Mouse (Mus musculus) left cerebral cortex, adult 2 months (tissue): ENCODE measurements around the gene Zfp663. TPM values are rescaled to one million over a fixed set of nuclear protein-coding genes. Genes with fewer than 3 reads are reported as not detected.
A peak's percentile ranks its signal among the peaks of the same experiment; 100 is the strongest.

Experiments used
- DNase-seq, 2 experiments: peaks; one replicate each; pipeline ENCODE4 v3.0.0; 2021 to 2022; ENCODE audit warnings: low spot score in 2 of 2, mixed read lengths in 1 of 2; ENCODE audit errors: extremely low spot score in 1 of 2
- H3K27ac ChIP-seq: fragments of 200-600 bp; 2 replicates; pipeline ENCODE4 v1.8.1; 2022
- H3K4me3 ChIP-seq: fragments of 200-600 bp; 2 replicates; pipeline ENCODE4 v1.8.1; 2022
- CTCF ChIP-seq: fragments of 200-600 bp; IDR thresholded peaks from 2 replicates; pipeline ENCODE4 v1.8.1; 2022; ENCODE audit warnings: antibody characterized with exemption, mild to moderate bottlenecking, moderate library complexity
- intact Hi-C: fragments of 180-260 bp; cut with DNase I; formaldehyde crosslinking; loops from one replicate; pipeline ENCODE4 v1.15.1; 2025
- total RNA-seq, 2 experiments: library from RNA; stranded (reverse); gene quantifications; 2 replicates each; pipeline ENCODE4 v1.2.3; 2021

The Zfp663 gene
- total RNA-seq, 2 experiments from 2014 or later: not detected

DNA sequence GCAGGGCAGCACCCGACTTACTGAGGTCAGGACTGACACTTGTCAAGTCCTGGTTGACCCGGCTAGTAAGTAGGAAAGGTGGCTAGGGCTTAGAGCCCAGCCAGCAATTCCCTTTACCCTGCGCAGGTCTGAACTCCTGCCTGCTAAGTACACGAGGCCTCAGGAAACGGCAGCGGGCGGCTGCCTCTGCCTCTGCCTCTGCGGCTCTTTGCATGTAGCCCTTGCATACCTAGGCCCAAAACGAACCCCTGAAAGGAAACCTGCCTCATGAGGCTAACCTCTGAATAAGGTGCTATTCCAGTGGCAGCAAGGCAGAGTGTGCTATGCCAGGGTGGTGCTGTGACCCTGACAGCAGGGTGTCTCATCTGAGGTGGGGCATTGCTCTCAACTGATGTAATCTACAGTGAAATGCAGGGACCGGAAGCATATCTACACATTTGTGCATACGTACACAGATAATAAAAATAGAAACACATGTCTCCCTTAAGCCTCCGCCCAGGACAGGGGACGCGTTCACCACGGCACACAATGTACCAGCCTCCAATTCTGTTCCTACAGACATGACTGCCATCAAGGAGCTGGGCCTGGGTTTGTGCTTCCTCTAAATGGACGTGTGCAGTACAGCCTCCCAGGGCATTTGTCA lies 50.8 kb downstream of the Zfp663 start:
- TF ChIP-seq CTCF: no peak
- Histone ChIP-seq H3K27ac (peak overlapping the region; percentile 94), H3K4me3 (no peak overlapping the region)
- intact Hi-C loops: no loop called here
- no peak for DNase-seq

DNA sequence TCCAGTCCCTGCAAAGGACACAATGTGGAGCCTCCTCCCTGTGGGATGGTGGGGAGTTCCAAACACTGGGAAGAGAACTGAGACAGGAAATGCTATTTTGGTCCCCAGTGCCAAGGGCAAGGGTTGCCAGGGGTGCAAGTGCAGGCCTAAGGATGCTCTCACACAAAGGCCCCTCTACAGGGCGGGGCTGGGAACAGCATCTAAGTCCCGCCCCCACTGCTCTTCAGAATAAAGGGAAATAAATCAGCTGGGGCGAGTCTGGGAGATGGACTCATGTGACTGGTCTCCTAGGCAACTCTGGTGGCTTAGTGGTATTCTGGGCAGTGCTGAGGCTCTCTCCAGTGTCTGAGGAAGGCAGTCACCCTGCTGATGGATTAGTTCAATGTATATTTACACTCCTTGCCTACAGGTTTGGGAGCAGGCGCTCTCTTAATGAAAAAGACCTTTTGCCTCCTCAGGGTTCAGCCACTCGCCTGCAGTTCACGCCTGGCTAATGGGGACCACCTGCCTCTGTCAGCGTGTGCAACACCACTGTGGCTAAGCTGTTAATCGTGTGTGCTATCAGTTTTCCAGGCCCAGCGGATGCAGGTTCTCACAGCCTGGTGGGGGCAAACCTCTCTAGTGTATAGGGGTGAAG lies 51.6 kb downstream of the Zfp663 start:
- TF ChIP-seq CTCF: no peak; the same call in 1 of the 2 replicates
- DNase-seq: peak; percentile 65 to 76
- intact Hi-C loops: no loop called here
- H3K4me3 ChIP-seq: peak overlapping the region; percentile 13; the same call in 1 of the 2 replicates
- H3K27ac ChIP-seq: peak overlapping the region; percentile 94

DNA sequence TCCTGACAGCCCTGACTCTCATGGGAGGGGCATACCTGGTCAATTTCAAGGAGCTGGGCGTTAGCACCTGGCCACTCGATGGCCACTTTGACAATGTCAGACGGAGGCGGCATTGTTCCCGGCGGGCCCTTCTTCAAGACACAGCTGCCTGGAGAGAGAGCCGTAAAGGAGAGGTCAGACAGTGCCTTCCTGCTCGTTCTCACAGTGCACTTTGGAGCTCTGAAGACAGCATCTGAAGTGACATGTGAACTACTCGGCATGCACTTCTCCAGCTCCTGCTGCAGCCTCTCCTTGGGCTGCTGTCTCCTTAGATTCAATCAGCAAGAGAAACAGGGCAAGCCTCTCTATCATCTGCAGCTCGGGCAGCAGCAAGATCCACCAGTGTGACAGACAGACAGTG lies 52.3 kb downstream of the Zfp663 start:
- H3K4me3 ChIP-seq: no peak overlapping the region
- no peak for TF ChIP-seq CTCF
- H3K27ac ChIP-seq: peak overlapping the region; percentile 94
- no peak for DNase-seq
- intact Hi-C loops: no loop called here

DNA sequence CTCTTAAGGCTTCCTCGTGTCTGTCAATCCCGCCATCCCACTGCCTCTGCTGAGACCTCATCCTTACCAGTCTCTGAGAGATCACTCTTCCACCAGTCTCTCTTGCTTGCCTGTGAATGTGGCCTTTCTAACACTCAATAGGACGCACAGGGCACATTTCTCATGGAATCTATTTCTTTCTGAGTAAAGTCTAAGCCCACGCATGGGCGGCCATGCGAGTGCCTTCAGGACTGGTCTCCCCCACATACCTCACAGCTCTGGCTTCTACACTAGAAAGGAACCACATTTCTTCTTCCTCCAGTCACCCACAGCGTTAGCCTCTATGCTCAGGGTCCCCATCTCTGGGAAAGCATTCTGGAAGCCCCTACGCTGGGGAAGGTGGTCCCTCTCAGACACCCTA lies 54.3 kb downstream of the Zfp663 start:
- no peak overlapping the region for H3K27ac ChIP-seq
- H3K4me3 ChIP-seq: no peak overlapping the region
- intact Hi-C loops: no loop called here
- DNase-seq: no peak
- TF ChIP-seq CTCF: no peak

DNA sequence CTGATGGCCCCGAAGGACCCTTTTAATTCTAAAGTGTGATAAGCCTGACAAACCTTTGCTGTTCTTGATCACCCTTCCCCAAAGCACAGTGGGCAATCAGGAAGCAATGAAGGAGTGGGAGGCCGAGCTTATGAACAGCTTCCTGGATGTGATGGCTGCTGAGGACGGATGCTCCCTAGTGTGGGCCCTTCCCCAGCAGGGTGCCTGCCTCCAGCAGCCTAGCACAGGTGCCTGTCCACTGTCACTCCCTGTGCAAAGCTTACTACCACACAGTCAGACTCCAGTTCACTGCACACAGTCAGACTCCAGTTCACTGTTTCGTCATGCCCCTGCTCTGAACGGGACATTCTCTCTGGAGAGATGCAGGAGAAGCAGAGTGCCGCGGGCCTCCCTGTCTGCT lies 56.1 kb downstream of the Zfp663 start:
- H3K27ac ChIP-seq: no peak overlapping the region
- TF ChIP-seq CTCF: no peak
- DNase-seq: no peak
- intact Hi-C loops: no loop called here
- no peak overlapping the region for H3K4me3 ChIP-seq

DNA sequence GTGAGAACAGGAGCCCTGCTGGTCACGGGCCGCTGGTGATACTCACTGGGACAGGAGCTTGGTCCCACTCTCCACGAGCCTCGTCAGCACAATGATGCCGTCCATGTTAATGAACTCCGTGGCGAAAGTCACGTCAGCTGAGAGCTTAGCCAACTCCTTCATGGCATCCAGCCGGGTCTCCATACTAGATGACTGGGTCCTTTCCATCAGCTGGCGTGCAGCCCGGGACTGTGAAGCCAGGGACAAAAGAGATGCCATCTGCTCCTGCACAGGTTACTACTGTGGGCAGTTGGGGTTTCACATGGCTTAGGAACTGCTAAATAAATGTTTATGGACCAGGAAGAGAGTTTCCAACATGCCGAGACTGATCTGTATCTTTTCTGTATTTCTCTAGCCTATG lies 57.0 kb downstream of the Zfp663 start:
- TF ChIP-seq CTCF: no peak
- Histone ChIP-seq H3K27ac (no peak overlapping the region), H3K4me3 (no peak overlapping the region)
- no peak for DNase-seq
- intact Hi-C loops: no loop called here

DNA sequence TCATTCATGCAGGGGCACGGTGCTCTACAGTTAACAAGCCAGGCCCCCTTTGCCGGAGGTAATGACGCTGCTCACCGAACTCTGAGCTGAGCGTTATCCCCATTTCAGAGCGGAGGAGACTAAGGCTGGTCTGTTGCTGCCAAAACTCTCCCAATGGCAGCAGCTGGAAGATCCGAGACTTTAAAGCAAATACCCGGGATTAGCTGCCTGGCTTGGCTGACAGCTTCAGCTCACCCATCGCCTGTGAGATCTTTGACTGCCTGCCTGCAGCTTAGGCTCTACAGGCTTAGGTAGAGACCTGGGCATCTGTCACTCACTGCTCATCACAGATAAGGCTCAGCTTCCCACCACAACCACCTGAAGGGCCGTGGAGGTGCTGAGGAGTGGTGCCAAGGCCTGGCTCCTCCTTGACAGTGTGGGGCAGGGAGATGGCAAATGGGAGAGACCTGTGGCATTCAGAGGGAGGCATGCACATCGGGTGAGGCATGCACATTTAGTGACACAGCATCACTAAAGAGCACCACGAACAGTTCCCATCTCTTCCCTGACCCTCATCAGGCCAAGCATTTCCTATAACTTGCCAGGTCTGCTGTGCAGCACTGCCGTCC lies 57.6 kb downstream of the Zfp663 start:
- no peak for DNase-seq
- intact Hi-C loops: no loop called here
- Histone ChIP-seq H3K4me3 (no peak overlapping the region), H3K27ac (no peak overlapping the region)
- TF ChIP-seq CTCF: no peak

DNA sequence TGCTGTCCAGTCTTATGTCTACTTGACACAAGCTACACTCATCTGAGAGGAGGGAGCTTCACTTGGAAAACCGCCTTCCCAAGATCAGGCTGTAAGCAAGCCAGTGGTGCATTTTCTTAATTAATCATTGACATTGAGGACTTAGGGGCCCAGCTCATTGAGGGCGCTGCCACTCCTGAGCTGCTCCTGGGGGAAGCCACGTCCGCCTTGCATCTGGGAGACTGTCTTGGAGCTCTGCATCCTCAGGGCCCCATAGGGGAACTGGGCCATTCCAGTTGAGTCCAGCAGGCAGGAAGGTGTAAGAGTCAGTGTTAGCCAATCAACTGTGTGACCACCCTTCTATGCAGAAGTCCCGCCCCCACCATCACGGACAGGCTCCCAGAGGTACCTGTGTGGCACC lies 60.7 kb downstream of the Zfp663 start:
- intact Hi-C loops: no loop called here
- TF ChIP-seq CTCF: no peak
- DNase-seq: no peak
- Histone ChIP-seq H3K4me3 (no peak overlapping the region), H3K27ac (no peak overlapping the region)

DNA sequence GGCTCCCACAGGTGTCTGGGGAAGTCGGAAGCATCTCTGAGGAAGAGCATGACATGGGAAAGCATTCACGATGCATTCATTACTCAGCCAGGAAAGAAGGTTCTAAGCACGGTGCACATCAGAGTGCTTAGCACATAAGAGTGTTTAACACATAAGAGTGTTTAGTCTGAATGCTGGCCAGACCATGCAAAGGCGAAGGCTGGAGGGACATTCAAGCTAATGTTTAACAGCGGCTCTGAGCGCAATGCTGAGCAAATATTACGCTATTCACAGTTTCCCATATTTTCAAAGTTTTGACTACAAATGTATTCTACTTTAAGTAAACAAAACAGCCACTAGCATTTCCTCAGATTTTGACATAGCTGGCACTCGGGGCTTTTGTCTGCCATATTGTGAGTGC lies 63.1 kb downstream of the Zfp663 start:
- Histone ChIP-seq H3K4me3 (no peak overlapping the region), H3K27ac (no peak overlapping the region)
- intact Hi-C loops: no loop called here
- DNase-seq: no peak
- TF ChIP-seq CTCF: no peak

DNA sequence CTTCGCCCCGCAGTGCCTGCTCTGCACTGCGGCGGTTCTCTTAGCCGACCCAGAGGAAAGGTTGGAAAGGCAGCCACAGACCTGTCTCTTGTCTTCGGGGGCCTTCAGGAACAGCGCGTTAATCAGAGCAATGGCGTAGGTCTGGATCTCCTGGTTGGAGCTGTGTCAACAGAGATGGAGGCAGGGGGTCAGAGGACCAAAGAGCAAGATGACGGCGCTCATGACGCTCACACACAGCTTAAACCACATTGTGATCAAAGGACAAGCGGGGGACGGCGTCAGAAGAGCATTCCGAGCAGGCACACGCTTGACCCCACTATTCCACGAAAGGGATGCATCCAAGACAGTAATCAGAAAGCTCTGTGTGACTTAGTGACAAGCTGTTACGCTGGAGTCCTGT lies 63.7 kb downstream of the Zfp663 start:
- TF ChIP-seq CTCF: no peak
- intact Hi-C loops: no loop called here
- no peak overlapping the region for H3K27ac ChIP-seq

DNA sequence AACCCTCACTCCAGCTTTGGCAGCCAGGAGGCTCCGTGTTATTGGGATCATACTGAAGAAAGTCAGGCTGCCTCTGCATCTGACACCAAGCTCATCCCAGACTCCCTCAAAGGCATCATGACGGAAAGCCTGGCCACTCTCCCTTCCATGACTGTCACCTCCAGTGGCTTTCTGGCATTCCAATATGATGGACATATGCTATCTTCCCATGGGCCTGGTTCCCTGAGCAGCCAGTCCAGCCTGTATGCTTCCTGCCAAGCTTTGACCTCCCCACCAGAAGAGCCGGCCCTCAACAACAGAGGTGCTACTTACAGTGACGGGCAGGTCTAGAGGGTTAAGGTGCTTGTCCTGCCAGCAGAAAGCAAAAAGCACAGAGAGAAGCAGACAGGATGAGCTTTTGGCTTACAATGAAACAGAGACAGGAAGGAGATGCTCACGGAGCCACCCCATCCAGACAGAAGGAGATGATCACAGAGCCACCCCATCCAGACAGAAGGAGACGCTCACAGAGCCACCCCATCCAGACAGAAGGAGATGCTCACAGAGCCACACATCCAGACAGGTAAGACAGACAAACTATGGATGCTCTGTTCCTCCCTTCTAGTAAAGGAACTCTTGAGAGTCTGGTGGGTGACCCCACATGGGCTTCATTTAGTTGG lies 65.0 kb downstream of the Zfp663 start:
- DNase-seq: no peak
- intact Hi-C loops: no loop called here
- TF ChIP-seq CTCF: no peak
- no peak overlapping the region for H3K4me3 ChIP-seq
- no peak overlapping the region for H3K27ac ChIP-seq

More for the DNA sequence above, 63.7 kb downstream of the Zfp663 start:
- no peak for DNase-seq
- H3K4me3 ChIP-seq: no peak overlapping the region

DNA sequence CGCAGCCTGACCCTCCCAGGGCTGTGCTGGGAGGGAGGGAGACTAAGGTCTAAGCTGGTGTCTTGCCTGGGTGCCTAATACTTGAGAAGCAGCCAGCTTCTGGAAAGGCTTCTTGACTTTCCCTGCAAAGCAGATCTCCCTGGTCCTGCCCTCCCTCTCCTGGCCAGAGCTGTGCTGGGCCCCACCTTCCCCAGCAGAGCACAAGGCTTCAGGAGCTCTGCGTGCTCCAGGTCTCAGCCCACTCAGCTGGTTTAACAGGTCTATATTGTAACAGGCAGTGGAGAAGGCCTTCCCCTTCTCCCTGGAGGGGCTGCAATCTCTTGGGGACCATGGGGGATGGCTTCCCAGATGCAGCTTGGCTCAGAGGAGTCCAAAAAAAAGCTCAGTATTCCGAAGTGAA lies 67.1 kb downstream of the Zfp663 start:
- intact Hi-C loops: no loop called here
- no peak overlapping the region for H3K27ac ChIP-seq
- no peak overlapping the region for H3K4me3 ChIP-seq
- DNase-seq: no peak
- no peak for TF ChIP-seq CTCF

Other genes with a start within 250 kb of the Zfp663 start
- 10 to 100 TPM; 58.7 to 60.6 TPM for gene Cdh22, start 133.9 kb downstream of the Zfp663 start, total RNA-seq
- gene Slc35c2, start 80.9 kb downstream of the Zfp663 start, total RNA-seq: 10 to 100 TPM; 59.1 to 63.4 TPM
- 100 to 1,000 TPM; 164 to 173 TPM for gene Elmo2, start 42.2 kb downstream of the Zfp663 start, total RNA-seq
- gene Zfp334, start 19.5 kb upstream of the Zfp663 start, total RNA-seq: 10 to 100 TPM; 15.4 to 18.2 TPM
- not detected for gene Ocstamp, start 31.7 kb upstream of the Zfp663 start, total RNA-seq
- 10 to 100 TPM; 12.0 to 18.6 TPM for gene Slc13a3, start 104.5 kb upstream of the Zfp663 start, total RNA-seq
- 10 to 100 TPM; 21.5 to 22.0 TPM for gene Trp53rka, start 124.6 kb upstream of the Zfp663 start, total RNA-seq
- 1 to 10 TPM; 1.2 TPM for gene Slc2a10, start 135.1 kb upstream of the Zfp663 start, total RNA-seq
- 1 to 10 TPM; 2.7 to 3.4 TPM for gene Eya2, start 226.3 kb upstream of the Zfp663 start, total RNA-seq